In the genomic region with DNA sequence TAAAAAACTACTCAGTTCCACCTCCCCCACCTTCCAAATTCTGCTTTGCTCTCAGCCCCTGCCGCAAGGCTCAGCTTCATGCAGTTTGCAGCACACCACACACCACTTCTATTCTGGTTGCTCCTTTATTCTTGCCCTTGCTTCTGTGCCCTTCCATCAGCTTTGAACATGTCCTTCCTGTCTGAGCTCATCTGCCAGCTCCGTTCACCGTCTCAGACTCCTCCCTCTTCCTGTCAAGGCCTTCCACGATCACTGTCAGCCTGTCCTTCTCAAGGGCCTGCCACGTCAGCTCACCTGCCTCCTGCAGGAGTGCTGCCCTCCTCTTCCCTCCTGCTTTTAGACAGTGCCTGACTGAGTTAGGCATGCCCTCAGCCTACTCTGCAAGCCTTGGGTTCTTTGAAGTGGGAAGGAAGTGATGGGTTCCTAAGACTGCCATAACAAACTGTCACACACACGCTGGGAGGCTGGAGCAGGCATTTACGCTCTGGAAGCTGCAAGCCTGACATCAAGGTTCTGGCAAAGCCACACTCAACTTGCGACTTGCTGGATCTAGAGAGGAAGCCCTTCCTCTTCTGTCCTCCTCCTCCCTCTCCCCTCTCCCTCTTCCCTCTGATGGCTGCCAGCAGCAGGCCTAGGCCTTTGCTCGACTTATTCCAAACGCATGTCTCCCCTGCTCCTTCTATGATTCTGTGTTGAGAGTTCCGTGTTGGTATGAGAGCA, we compare ENCODE assay signal across 8 mouse cellular contexts.
DNase-seq lines count a peak whose midpoint lies in the region; ATAC-seq lines count a peak whose summit lies in the region.

No protein-coding gene starts in this region.

- H3K36me3 ChIP-seq in hindbrain, embryonic 10.5 days: no peaks in the 10 kb centered on the region
- no peaks in the 10 kb centered on the region for H3K36me3 ChIP-seq in lung, embryonic 16.5 days (ENCODE audit: control insufficient read depth, insufficient read depth, low read length)

- peak; percentile 68 for ATAC-seq in common myeloid progenitor, adult 5-6 weeks (replicated peaks; ENCODE audit: low read depth, poor library complexity, severe bottlenecking)
- ATAC-seq in lung, embryonic 16.5 days (ENCODE audit: low read depth): peak; percentile 70

- H3K4me3 ChIP-seq in hindbrain, embryonic 10.5 days: no peak overlapping the region
- no peak overlapping the region for H3K4me3 ChIP-seq in lung, embryonic 16.5 days (ENCODE audit: low read length)

- H3K9me3 ChIP-seq in hindbrain, embryonic 10.5 days: no peaks in the 10 kb centered on the region
- no peaks in the 10 kb centered on the region for H3K9me3 ChIP-seq in lung, embryonic 16.5 days (ENCODE audit: control insufficient read depth, low read length)

- peak overlapping the region; percentile 88 for H3K27ac ChIP-seq in hindbrain, embryonic 10.5 days
- H3K27ac ChIP-seq in lung, embryonic 16.5 days (ENCODE audit: low read length): peak overlapping the region; percentile 86

- H3K9ac ChIP-seq in lung, embryonic 16.5 days (ENCODE audit: low read length): 0 out of 2 replicates have a peak overlapping the region, but pooled peaks have one; percentile 19

- DNase-seq in right cerebral cortex, adult 18-20 months: peak; percentile 77
- DNase-seq in right cerebral cortex, postnatal 25 days: no peak
- DNase-seq in hindbrain, embryonic 10.5 days (ENCODE audit: low spot score): no peak
- peak; percentile 58 to 62 for DNase-seq in spleen, adult 18-20 months
- DNase-seq in urinary bladder, postnatal 36 days (ENCODE audit: low spot score in 2 of 2): no peak
- no peak for DNase-seq in ovary, postnatal 10 days (ENCODE audit: low spot score)

- peaks cover 33% of the 10 kb centered on the region for H3K27me3 ChIP-seq in hindbrain, embryonic 10.5 days (ENCODE audit: insufficient read depth, poor library complexity, severe bottlenecking)
- no peaks in the 10 kb centered on the region for H3K27me3 ChIP-seq in lung, embryonic 16.5 days (ENCODE audit: control insufficient read depth, insufficient read depth, low read depth, low read length)

- peaks cover 84% of the 10 kb centered on the region for H3K4me1 ChIP-seq in hindbrain, embryonic 10.5 days (replicated peaks)
- peaks cover 34% of the 10 kb centered on the region for H3K4me1 ChIP-seq in lung, embryonic 16.5 days (replicated peaks; ENCODE audit: control insufficient read depth, insufficient read depth, low read length)

- no peak overlapping the region for H3K4me2 ChIP-seq in lung, embryonic 16.5 days (ENCODE audit: low read depth, low read length)

- WGBS in hindbrain, embryonic 10.5 days: 66% methylated on average over 11 of the region's 11 CpGs
- WGBS in lung, embryonic 16.5 days: 18% methylated on average over 11 of the region's 11 CpGs

Comparison
In these comparisons a context has a peak if more than half of its experiments do, and no peak if none do; other contexts are left out.
1. DNase-seq: peak in right cerebral cortex, adult 18-20 months (single experiment) and spleen, adult 18-20 months (2 of 2); none in right cerebral cortex, postnatal 25 days (single experiment), hindbrain, embryonic 10.5 days (single experiment), urinary bladder, postnatal 36 days (0 of 2) and ovary, postnatal 10 days (single experiment).